Mouse (Mus musculus) bone marrow, adult 2 months (tissue): ENCODE data around the gene BC037034. TPM values are rescaled to one million over a fixed set of nuclear protein-coding genes. Genes with fewer than 3 reads are reported as not detected.

Source experiments
- H3K27ac ChIP-seq: fragments of 200-500 bp; 2 replicates; pipeline ENCODE4 v1.5.1; 2012; ENCODE audit warnings: low read depth, mild to moderate bottlenecking, control low read depth, inconsistent platforms, low read length; ENCODE audit not compliant: control insufficient read depth, poor library complexity, insufficient read depth
- H3K4me1 ChIP-seq: fragments of 200-500 bp; 2 replicates; pipeline ENCODE4 v1.6.1; 2011; ENCODE audit warnings: low read length; ENCODE audit not compliant: control insufficient read depth, insufficient read depth
- H3K4me3 ChIP-seq: fragments of 200-500 bp; replicated peaks from 2 replicates; pipeline ENCODE3; 2011; ENCODE audit warnings: mild to moderate bottlenecking, low read depth, low read length, control low read depth; ENCODE audit not compliant: control insufficient read depth
- CTCF ChIP-seq: fragments of 200-500 bp; IDR thresholded peaks from 2 replicates; pipeline ENCODE4 v1.5.1; 2011; ENCODE audit warnings: low read length, control low read depth; ENCODE audit not compliant: control insufficient read depth, insufficient read depth
- POLR2A ChIP-seq: fragments of 200-500 bp; IDR thresholded peaks from 2 replicates; pipeline ENCODE4 v1.6.1; 2011; ENCODE audit warnings: low read depth, mild to moderate bottlenecking, control low read depth, low read length, borderline replicate concordance; ENCODE audit not compliant: control insufficient read depth
- WGBS: fragments of 180-500 bp; shearing (Covaris S2); methylation state at CpG from one replicate; pipeline ENCODE4 v1.1.7; 2018; 5-methylcytosine and 5-hydroxymethylcytosine counted together
- polyA plus RNA-seq: library from polyadenylated mRNA; stranded (reverse); fragments of >200 nt; gene quantifications from 2 replicates; pipeline ENCODE4 v1.2.4, GENCODE M21; 2011; ENCODE audit warnings: low replicate concordance; ENCODE audit not compliant: missing spikeins, insufficient read depth, insufficient read length

Gene BC037034
- polyA plus RNA-seq, 1 experiment: 151 TPM

GRCm38 (mm10) chr5:138241511-138241910 lies 22.3 kb downstream of the BC037034 start:
- Histone ChIP-seq H3K27ac (no peak overlapping the region), H3K4me1 (no peaks in the 10 kb centered on the region; the same call in 1 of the 2 replicates), H3K4me3 (no peak overlapping the region)
- 5% methylated on average over 2 of the region's 2 CpGs for WGBS
- TF ChIP-seq CTCF: no peak
- TF ChIP-seq POLR2A: no peak

- no peak for TF ChIP-seq CTCF
- TF ChIP-seq POLR2A: no peak
Observed at GRCm38 (mm10) chr5:138234224-138234623, 29.6 kb downstream of the BC037034 start.

GRCm38 (mm10) chr5:138233778-138234177 lies 30.1 kb downstream of the BC037034 start:
- H3K27ac ChIP-seq: no peak overlapping the region
- TF ChIP-seq POLR2A (no peak), CTCF (no peak)
- WGBS: 84% methylated on average over 2 of the region's 2 CpGs
- no peaks in the 10 kb centered on the region; the same call in 1 of the 2 replicates for H3K4me1 ChIP-seq
- no peak overlapping the region for H3K4me3 ChIP-seq

More at GRCm38 (mm10) chr5:138234224-138234623, 29.6 kb downstream of the BC037034 start:
- Histone ChIP-seq H3K27ac (no peak overlapping the region), H3K4me1 (no peaks in the 10 kb centered on the region; the same call in 1 of the 2 replicates), H3K4me3 (no peak overlapping the region)

GRCm38 (mm10) chr5:138229511-138229910 lies 34.3 kb downstream of the BC037034 start:
- TF ChIP-seq POLR2A (no peak), CTCF (no peak)
- no peak overlapping the region for H3K27ac ChIP-seq

GRCm38 (mm10) chr5:138228026-138228425 lies 35.8 kb downstream of the BC037034 start:
- no peak overlapping the region for H3K4me3 ChIP-seq
- H3K27ac ChIP-seq: no peak overlapping the region
- peaks cover 1% of the 10 kb centered on the region; the same call in 1 of the 2 replicates for H3K4me1 ChIP-seq
- TF ChIP-seq CTCF: peak; percentile 59
- no peak for TF ChIP-seq POLR2A
- 19% methylated on average over 3 of the region's 3 CpGs for WGBS

More at GRCm38 (mm10) chr5:138229511-138229910, 34.3 kb downstream of the BC037034 start:
- Histone ChIP-seq H3K4me3 (no peak overlapping the region), H3K4me1 (peaks cover 1% of the 10 kb centered on the region; the same call in 1 of the 2 replicates)
- WGBS: 57% methylated on average over 3 of the region's 3 CpGs

DNA sequence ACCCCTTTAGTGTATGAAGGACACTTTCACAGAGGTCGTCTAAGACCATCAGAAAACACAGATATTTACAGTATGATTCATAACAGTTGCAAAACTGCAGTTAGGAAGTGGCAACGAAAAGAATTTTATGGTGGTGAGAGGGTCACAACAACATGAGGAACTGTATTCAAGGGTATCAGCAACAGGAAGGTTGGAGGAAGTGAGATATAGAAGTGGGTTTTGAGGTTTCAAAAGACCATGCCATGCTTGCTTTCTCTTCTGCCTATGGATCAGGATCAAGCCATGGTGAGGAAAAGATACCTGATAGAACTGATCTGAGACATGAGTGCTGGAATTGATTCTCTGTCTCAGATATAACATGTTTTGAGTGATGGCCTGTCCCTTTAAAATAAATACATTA lies 36.5 kb downstream of the BC037034 start:
- H3K4me3 ChIP-seq: no peak overlapping the region
- peaks cover 1% of the 10 kb centered on the region; the same call in 1 of the 2 replicates for H3K4me1 ChIP-seq
- WGBS: 2% methylated on average over 2 of the region's 2 CpGs
- no peak overlapping the region for H3K27ac ChIP-seq
- TF ChIP-seq POLR2A (no peak), CTCF (no peak)

GRCm38 (mm10) chr5:138226491-138226890 lies 37.3 kb downstream of the BC037034 start:
- TF ChIP-seq POLR2A (no peak), CTCF (no peak)
- Histone ChIP-seq H3K27ac (peak overlapping the region; percentile 55; the same call in 1 of the 2 replicates), H3K4me1 (peaks cover 1% of the 10 kb centered on the region; the same call in 1 of the 2 replicates), H3K4me3 (peak overlapping the region; percentile 54)
- 6% methylated on average over 4 of the region's 4 CpGs for WGBS

GRCm38 (mm10) chr5:138225700-138226099 lies 38.1 kb downstream of the BC037034 start, which contains the start of gene Nxpe5:
Gene Nxpe5, plus strand, starts transcription at chr5:138225898.
- H3K27ac ChIP-seq: peak within 1 kb of the TSS; percentile 55; the same call in 1 of the 2 replicates
- 7% methylated on average over 2 of the region's 2 CpGs for whole genome bisulfite sequencing
- H3K4me1 ChIP-seq: peaks cover 1% of the 10 kb centered on the region; the same call in 1 of the 2 replicates
- H3K4me3 ChIP-seq: peak within 1 kb of the TSS; percentile 54
- TF ChIP-seq POLR2A (no peak), CTCF (no peak)
